Mouse (Mus musculus) urinary bladder, adult 2 months (tissue): ENCODE results near the gene Hoxb9. TPM values are rescaled to one million over a fixed set of nuclear protein-coding genes. Genes with fewer than 3 reads are reported as not detected.
A peak's percentile ranks its signal among the peaks of the same experiment; 100 is the strongest.

Source experiments
- DNase-seq: peaks from one replicate; pipeline ENCODE4 v3.0.0; 2022; ENCODE audit warnings: low spot score
- polyA plus RNA-seq: library from polyadenylated mRNA; depleted of rRNA; stranded (reverse); fragments of >200 nt; gene quantifications from 2 replicates; pipeline ENCODE4 v1.2.3, GENCODE M21; 2012

Gene Hoxb9
- polyA plus RNA-seq, 1 experiment = 2.7 TPM

- DNase-seq = peak; percentile 61
These were observed 27.8 kb downstream of the Hoxb9 start for GRCm38 (mm10) chr11:96298895-96299667.

- DNase-seq = no peak
These were observed 28.5 kb downstream of the Hoxb9 start for GRCm38 (mm10) chr11:96299781-96300180.

- no peak for DNase-seq
These were observed 29.3 kb downstream of the Hoxb9 start for GRCm38 (mm10) chr11:96300354-96301063.

GRCm38 (mm10) chr11:96301064-96301431 is 29.8 kb downstream of the Hoxb9 start:
- DNase-seq = no peak

GRCm38 (mm10) chr11:96301837-96302236 is 30.6 kb downstream of the Hoxb9 start:
- no peak for DNase-seq

GRCm38 (mm10) chr11:96302381-96303150 is 31.3 kb downstream of the Hoxb9 start:
- no peak for DNase-seq

- DNase-seq = no peak
These were observed 32.2 kb downstream of the Hoxb9 start, which contains the start of gene Hoxb5 for GRCm38 (mm10) chr11:96303151-96304099. Hoxb5 (plus strand) TSS chr11:96303336.

- DNase-seq = no peak
These were observed 33.3 kb downstream of the Hoxb9 start for GRCm38 (mm10) chr11:96304381-96305195.

- no peak for DNase-seq
These were observed 34.4 kb downstream of the Hoxb9 start for GRCm38 (mm10) chr11:96305505-96306182.

GRCm38 (mm10) chr11:96306183-96306907 is 35.1 kb downstream of the Hoxb9 start:
- no peak for DNase-seq

GRCm38 (mm10) chr11:96306908-96307269 is 35.6 kb downstream of the Hoxb9 start:
- DNase-seq = no peak

GRCm38 (mm10) chr11:96308763-96309162 is 37.5 kb downstream of the Hoxb9 start:
- no peak for DNase-seq

- DNase-seq = no peak
These were observed 38.0 kb downstream of the Hoxb9 start for GRCm38 (mm10) chr11:96309288-96309687.

GRCm38 (mm10) chr11:96310183-96310938 is 39.1 kb downstream of the Hoxb9 start:
- DNase-seq = peak; percentile 18

- DNase-seq = no peak
These were observed 39.8 kb downstream of the Hoxb9 start for GRCm38 (mm10) chr11:96311097-96311496.

GRCm38 (mm10) chr11:96311520-96312417 is 40.5 kb downstream of the Hoxb9 start:
- DNase-seq = no peak

GRCm38 (mm10) chr11:96313134-96313533 is 41.9 kb downstream of the Hoxb9 start:
- no peak for DNase-seq
